Mouse (Mus musculus) kidney, adult 2 months (tissue): ENCODE results near the gene Tfap2b.
A peak's percentile ranks its signal among the peaks of the same experiment; 100 is the strongest.

Source experiments
- CTCF ChIP-seq: fragments of 200-500 bp; conservative IDR thresholded peaks from 2 replicates; pipeline ENCODE4 v1.5.1; 2011; ENCODE audit warnings: low read depth, mild to moderate bottlenecking, control low read depth, low read length, moderate library complexity, mixed read lengths; ENCODE audit not compliant: insufficient read depth, insufficient read length
- POLR2A ChIP-seq: fragments of 200-500 bp; IDR thresholded peaks from one replicate; pipeline ENCODE4 v1.6.1; 2011; ENCODE audit warnings: low read depth, low read length, control low read depth

DNA sequence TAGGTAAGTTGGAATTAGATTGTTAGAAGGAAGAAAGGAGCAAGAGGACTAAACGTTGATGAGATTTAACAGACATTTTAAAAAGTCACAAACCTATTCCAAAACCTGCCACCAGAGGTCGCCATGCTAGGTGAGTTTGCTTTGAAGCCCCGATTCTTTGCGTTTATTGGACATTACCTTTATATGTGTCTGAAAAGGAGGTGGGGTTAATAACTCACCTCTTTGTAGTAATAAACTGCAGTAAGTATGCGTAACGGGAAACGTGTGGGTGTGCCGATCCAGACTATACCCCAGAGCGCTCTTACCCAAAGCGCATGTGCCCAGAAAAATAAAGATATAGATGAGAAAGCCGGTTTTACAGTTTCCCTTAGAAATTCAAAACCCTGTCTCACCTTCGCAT is 3.1 kb upstream of the Tfap2b start:
- peak; percentile 47 for TF ChIP-seq CTCF
- TF ChIP-seq POLR2A, result no peak
